Mouse (Mus musculus) brain, embryonic 14.5 days (tissue): ENCODE measurements around the gene Cd200. TPM values are rescaled to one million over a fixed set of nuclear protein-coding genes. Genes with fewer than 3 reads are reported as not detected.
A peak's percentile ranks its signal among the peaks of the same experiment; 100 is the strongest.
"Not testable (repeated sequence)": the region's sequence is repeated elsewhere in the genome, so short reads cannot be mapped to it uniquely, and the experiment has no call there.

ENCODE experiments used
- DNase-seq: peaks from one replicate; pipeline ENCODE4 v3.0.0-alpha.2; 2011; ENCODE audit warnings: low read depth
- CTCF ChIP-seq: fragments of 200-500 bp; IDR thresholded peaks from 2 replicates; pipeline ENCODE4 v1.5.1; 2012; ENCODE audit warnings: inconsistent platforms, mild to moderate bottlenecking, moderate library complexity, borderline replicate concordance; ENCODE audit not compliant: insufficient read depth, insufficient read length; ENCODE audit errors: extremely low read depth
- POLR2A ChIP-seq: fragments of 200-500 bp; IDR thresholded peaks from 2 replicates; pipeline ENCODE4 v1.6.1; 2012; ENCODE audit warnings: mild to moderate bottlenecking, inconsistent platforms, borderline replicate concordance; ENCODE audit not compliant: poor library complexity, insufficient read depth, insufficient read length, severe bottlenecking; ENCODE audit errors: extremely low read depth
- polyA plus RNA-seq: library from polyadenylated mRNA; depleted of rRNA; stranded (reverse); fragments of >200 nt; gene quantifications from 2 replicates; pipeline ENCODE4 v1.2.3, GENCODE M21; 2012

Cd200 gene
- polyA plus RNA-seq, 1 experiment: 203 TPM

- no peak for DNase-seq
- TF ChIP-seq CTCF (no peak), POLR2A (no peak)
Measured at GRCm38 (mm10) chr16:45361450-45361849, 47.4 kb downstream of the Cd200 start.

GRCm38 (mm10) chr16:45358441-45358840 lies 50.4 kb downstream of the Cd200 start:
- DNase-seq: not testable (repeated sequence)

GRCm38 (mm10) chr16:45357134-45357533 lies 51.7 kb downstream of the Cd200 start:
- no peak for TF ChIP-seq CTCF
- TF ChIP-seq POLR2A: no peak
- DNase-seq: no peak

- peak; percentile 79 for DNase-seq
- no peak for TF ChIP-seq CTCF
- TF ChIP-seq POLR2A: no peak
Measured at GRCm38 (mm10) chr16:45352875-45353274, 56.0 kb downstream of the Cd200 start.

GRCm38 (mm10) chr16:45350767-45351166 lies 58.1 kb downstream of the Cd200 start:
- no peak for TF ChIP-seq CTCF
- no peak for TF ChIP-seq POLR2A
- no peak for DNase-seq

GRCm38 (mm10) chr16:45349523-45350298 lies 59.1 kb downstream of the Cd200 start:
- no peak for DNase-seq
- TF ChIP-seq POLR2A (no peak), CTCF (no peak)

- DNase-seq: not testable (repeated sequence)
Measured at GRCm38 (mm10) chr16:45348238-45348637, 60.6 kb downstream of the Cd200 start.

- TF ChIP-seq POLR2A (no peak), CTCF (no peak)
- DNase-seq: no peak
Measured at GRCm38 (mm10) chr16:45346930-45347387, 61.9 kb downstream of the Cd200 start.

- TF ChIP-seq CTCF (no peak), POLR2A (no peak)
- no peak for DNase-seq
Measured at GRCm38 (mm10) chr16:45346367-45346766, 62.5 kb downstream of the Cd200 start.

GRCm38 (mm10) chr16:45344879-45345278 lies 64.0 kb downstream of the Cd200 start:
- peak; percentile 32 for DNase-seq
- TF ChIP-seq POLR2A (no peak), CTCF (no peak)

GRCm38 (mm10) chr16:45336478-45336877 lies 72.4 kb downstream of the Cd200 start:
- TF ChIP-seq POLR2A: no peak
- TF ChIP-seq CTCF: no peak
- no peak for DNase-seq

- DNase-seq: no peak
Measured at GRCm38 (mm10) chr16:45334891-45335290, 74.0 kb downstream of the Cd200 start.

GRCm38 (mm10) chr16:45334376-45334765 lies 74.5 kb downstream of the Cd200 start:
- TF ChIP-seq POLR2A (no peak), CTCF (no peak)
- DNase-seq: no peak

More at GRCm38 (mm10) chr16:45334891-45335290, 74.0 kb downstream of the Cd200 start:
- no peak for TF ChIP-seq CTCF
